Mouse (Mus musculus) liver, postnatal 0 days (tissue): ENCODE data around the gene Fbxl12.

Experiments
- CTCF ChIP-seq: sonication (generic); IDR thresholded peaks from 2 replicates; pipeline ENCODE4 v1.5.1; 2016; ENCODE audit warnings: antibody characterized with exemption, low read depth
- EP300 ChIP-seq: IDR thresholded peaks from 2 replicates; pipeline ENCODE4 v1.6.1; 2016; ENCODE audit warnings: antibody characterized with exemption, low read depth, mild to moderate bottlenecking

DNA sequence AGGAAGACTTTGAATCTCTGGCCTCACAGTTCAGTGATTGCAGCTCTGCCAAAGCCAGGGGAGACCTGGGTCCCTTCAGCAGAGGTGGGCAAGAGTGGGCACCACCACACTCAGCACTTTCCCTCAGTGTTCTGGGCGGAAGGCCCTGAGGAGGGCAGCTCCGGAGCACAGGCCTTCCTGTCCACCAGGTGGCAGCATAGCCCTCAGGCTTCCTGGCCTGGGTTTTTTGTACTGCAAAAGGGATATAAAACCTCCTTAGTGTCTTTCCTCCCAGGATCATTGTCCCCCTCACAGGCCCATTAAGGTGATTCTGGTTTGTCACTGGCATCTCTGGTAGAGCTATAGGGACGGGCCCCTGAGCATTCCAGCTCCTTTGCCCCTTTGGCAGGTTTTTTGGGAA, 17.8 kb upstream of the Fbxl12 start:
- TF ChIP-seq CTCF (peak; percentile 85), EP300 (no peak)
